Mouse (Mus musculus): Measurements from ENCODE around the gene Slc16a3. TPM values are rescaled to one million over a fixed set of nuclear protein-coding genes. Genes with fewer than 3 reads are reported as not detected.

Slc16a3 gene
- polyA plus RNA-seq, 1 experiment from 2014 or later: 12.7 TPM

DNA sequence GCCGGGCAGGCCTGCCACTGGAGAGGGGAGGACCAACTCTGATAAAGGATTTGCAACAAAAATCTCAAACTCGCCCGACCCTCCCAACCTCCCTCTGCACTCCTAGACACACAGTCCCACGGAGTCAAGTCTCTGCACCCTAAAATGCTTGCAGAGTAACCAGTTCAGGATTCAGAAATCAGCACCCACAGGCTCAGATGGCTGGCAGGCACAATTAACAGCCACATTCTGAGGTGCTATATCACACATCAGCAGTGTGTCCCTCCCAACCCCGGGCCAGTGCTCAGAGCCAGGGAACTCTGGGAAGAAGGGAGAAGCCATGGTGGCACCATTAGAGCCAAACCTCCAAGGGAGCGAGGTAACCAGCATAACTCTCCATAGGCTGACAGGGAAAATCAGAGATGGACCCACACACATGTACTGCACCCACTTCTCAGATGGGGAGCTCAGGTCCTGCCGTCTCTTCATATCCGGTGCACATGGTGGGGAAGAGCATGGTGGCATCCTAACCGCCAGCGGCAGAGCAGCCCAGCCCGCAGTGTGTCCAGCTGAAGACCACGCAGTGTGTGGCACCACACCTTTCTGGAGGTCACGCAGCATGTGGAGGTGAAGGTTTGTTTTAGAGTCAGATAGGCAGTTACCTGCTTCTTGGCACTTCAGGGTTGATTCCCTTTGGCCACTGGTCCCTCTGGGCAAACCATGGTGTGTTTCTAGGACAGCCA, 13.9 kb downstream of the Slc16a3 start:
- Histone ChIP-seq H3K9me3 (no peaks in the 10 kb centered on the region), H3K27ac (replicated peaks) (no peak overlapping the region), H3K36me3 (peaks cover 90% of the 10 kb centered on the region), H3K4me1 (replicated peaks) (peaks cover 6% of the 10 kb centered on the region), H3K4me2 (no peak overlapping the region), H3K9ac (no peak overlapping the region), H3K4me3 (no peak overlapping the region), H3K27me3 (no peaks in the 10 kb centered on the region)
- no peak for ATAC-seq (ENCODE audit: low read depth)
- 92% methylated on average over 13 of the region's 13 CpGs for WGBS

- 95% methylated on average over 7 of the region's 7 CpGs for WGBS
- H3K4me3 ChIP-seq: no peak overlapping the region
- ATAC-seq (ENCODE audit: low read depth): no peak
- no peak overlapping the region for H3K4me2 ChIP-seq
- H3K36me3 ChIP-seq: peaks cover 90% of the 10 kb centered on the region
- no peak overlapping the region for H3K9ac ChIP-seq
- no peaks in the 10 kb centered on the region for H3K9me3 ChIP-seq
- H3K27ac ChIP-seq (replicated peaks): no peak overlapping the region
- peaks cover 6% of the 10 kb centered on the region for H3K4me1 ChIP-seq (replicated peaks)
- H3K27me3 ChIP-seq: no peaks in the 10 kb centered on the region
These were observed 14.6 kb downstream of the Slc16a3 start for GRCm38 (mm10) chr11:120962909-120963308.

GRCm38 (mm10) chr11:120964195-120965157, 16.2 kb downstream of the Slc16a3 start:
- WGBS: 79% methylated on average over 10 of the region's 10 CpGs
- no peak overlapping the region for H3K27ac ChIP-seq (replicated peaks)
- H3K4me2 ChIP-seq: no peak overlapping the region
- no peak overlapping the region for H3K4me3 ChIP-seq
- H3K4me1 ChIP-seq (replicated peaks): peaks cover 6% of the 10 kb centered on the region
- no peaks in the 10 kb centered on the region for H3K9me3 ChIP-seq
- no peaks in the 10 kb centered on the region for H3K27me3 ChIP-seq
- no peak overlapping the region for H3K9ac ChIP-seq
- peaks cover 94% of the 10 kb centered on the region for H3K36me3 ChIP-seq
- no peak for ATAC-seq (ENCODE audit: low read depth)

DNA sequence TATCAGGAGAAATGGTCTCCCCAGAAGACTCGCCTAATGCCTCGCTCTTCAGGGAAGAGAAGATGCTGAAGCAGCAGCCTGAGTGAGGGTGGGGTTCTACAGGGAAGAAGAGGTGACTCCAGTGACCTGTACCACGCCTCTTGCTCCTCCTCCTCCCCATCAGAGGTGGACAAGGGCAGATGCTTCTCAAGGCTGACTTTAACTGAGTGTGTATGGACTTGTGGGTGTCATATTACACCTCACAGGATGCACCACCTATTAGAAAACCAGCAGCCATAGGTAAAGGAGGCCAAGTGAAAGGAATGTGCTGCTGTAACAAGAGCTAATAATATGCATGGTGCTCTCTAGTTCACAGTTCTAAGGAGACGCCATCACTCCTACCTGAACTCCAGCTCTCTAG, 17.3 kb downstream of the Slc16a3 start:
- peaks cover 98% of the 10 kb centered on the region for H3K36me3 ChIP-seq
- no peaks in the 10 kb centered on the region for H3K27me3 ChIP-seq
- no peak for ATAC-seq (ENCODE audit: low read depth)
- no peak overlapping the region for H3K27ac ChIP-seq (replicated peaks)
- no peaks in the 10 kb centered on the region for H3K9me3 ChIP-seq
- no peak overlapping the region for H3K4me2 ChIP-seq
- no peak overlapping the region for H3K4me3 ChIP-seq
- H3K9ac ChIP-seq: no peak overlapping the region
- H3K4me1 ChIP-seq (replicated peaks): peaks cover 6% of the 10 kb centered on the region
- WGBS: 90% methylated on average over 4 of the region's 4 CpGs

DNA sequence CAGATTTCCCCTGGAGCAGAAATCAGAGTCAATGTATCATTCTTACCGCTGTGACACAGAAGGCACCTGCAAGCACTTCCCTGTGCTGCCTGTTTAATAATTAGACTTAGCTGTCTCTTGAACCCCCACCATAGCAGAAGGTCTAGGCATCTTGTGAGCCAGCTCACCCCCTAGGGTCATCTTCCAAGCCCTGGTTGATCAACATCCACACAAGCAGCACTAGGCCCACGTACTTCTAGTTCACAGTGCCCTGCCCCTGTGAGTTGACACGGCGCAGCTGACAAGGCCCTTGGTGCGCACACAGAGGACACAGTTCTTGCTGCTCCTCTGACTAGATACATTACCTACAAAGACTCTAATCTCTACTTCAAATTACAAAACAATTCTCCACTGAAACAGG, 21.5 kb downstream of the Slc16a3 start:
- Histone ChIP-seq H3K27ac (replicated peaks) (no peak overlapping the region), H3K27me3 (no peaks in the 10 kb centered on the region), H3K9ac (no peak overlapping the region), H3K9me3 (no peaks in the 10 kb centered on the region), H3K4me1 (replicated peaks) (peaks cover 3% of the 10 kb centered on the region), H3K4me2 (no peak overlapping the region), H3K4me3 (no peak overlapping the region), H3K36me3 (peaks cover 100% of the 10 kb centered on the region)
- 90% methylated on average over 5 of the region's 5 CpGs for WGBS
- no peak for ATAC-seq (ENCODE audit: low read depth)

- Histone ChIP-seq H3K27me3 (no peaks in the 10 kb centered on the region), H3K4me3 (no peak overlapping the region), H3K36me3 (peaks cover 98% of the 10 kb centered on the region), H3K27ac (replicated peaks) (no peak overlapping the region), H3K9me3 (no peaks in the 10 kb centered on the region), H3K4me1 (replicated peaks) (no peaks in the 10 kb centered on the region), H3K9ac (no peak overlapping the region), H3K4me2 (no peak overlapping the region)
- 91% methylated on average over 5 of the region's 5 CpGs for WGBS
- no peak for ATAC-seq (ENCODE audit: low read depth)
These were observed 23.0 kb downstream of the Slc16a3 start for GRCm38 (mm10) chr11:120971237-120971636.

GRCm38 (mm10) chr11:120973318-120973717, 25.0 kb downstream of the Slc16a3 start:
- no peaks in the 10 kb centered on the region for H3K27me3 ChIP-seq
- no peak overlapping the region for H3K27ac ChIP-seq (replicated peaks)
- no peak overlapping the region for H3K4me3 ChIP-seq
- no peaks in the 10 kb centered on the region for H3K9me3 ChIP-seq
- H3K36me3 ChIP-seq: peaks cover 95% of the 10 kb centered on the region
- no peak overlapping the region for H3K4me2 ChIP-seq
- WGBS: 85% methylated on average over 6 of the region's 6 CpGs
- ATAC-seq (ENCODE audit: low read depth): no peak
- no peak overlapping the region for H3K9ac ChIP-seq
- peaks cover 4% of the 10 kb centered on the region for H3K4me1 ChIP-seq (replicated peaks)

- Histone ChIP-seq H3K36me3 (peaks cover 84% of the 10 kb centered on the region), H3K27ac (replicated peaks) (no peak overlapping the region), H3K4me1 (replicated peaks) (peaks cover 10% of the 10 kb centered on the region), H3K4me2 (no peak overlapping the region), H3K9me3 (no peaks in the 10 kb centered on the region), H3K9ac (no peak overlapping the region; the same call in 1 of the 2 replicates), H3K4me3 (no peak overlapping the region), H3K27me3 (no peaks in the 10 kb centered on the region)
- WGBS: 90% methylated on average over 8 of the region's 8 CpGs
- no peak for ATAC-seq (ENCODE audit: low read depth)
These were observed 31.6 kb downstream of the Slc16a3 start for GRCm38 (mm10) chr11:120979711-120980426.

GRCm38 (mm10) chr11:120980427-120981035, 32.3 kb downstream of the Slc16a3 start:
- H3K36me3 ChIP-seq: peaks cover 80% of the 10 kb centered on the region
- H3K9me3 ChIP-seq: no peaks in the 10 kb centered on the region
- peaks cover 13% of the 10 kb centered on the region for H3K4me1 ChIP-seq (replicated peaks)
- no peaks in the 10 kb centered on the region for H3K27me3 ChIP-seq
- ATAC-seq (ENCODE audit: low read depth): no peak
- no peak overlapping the region for H3K4me2 ChIP-seq
- H3K4me3 ChIP-seq: no peak overlapping the region
- H3K27ac ChIP-seq (replicated peaks): no peak overlapping the region
- WGBS: 84% methylated on average over 9 of the region's 9 CpGs
- no peak overlapping the region for H3K9ac ChIP-seq

DNA sequence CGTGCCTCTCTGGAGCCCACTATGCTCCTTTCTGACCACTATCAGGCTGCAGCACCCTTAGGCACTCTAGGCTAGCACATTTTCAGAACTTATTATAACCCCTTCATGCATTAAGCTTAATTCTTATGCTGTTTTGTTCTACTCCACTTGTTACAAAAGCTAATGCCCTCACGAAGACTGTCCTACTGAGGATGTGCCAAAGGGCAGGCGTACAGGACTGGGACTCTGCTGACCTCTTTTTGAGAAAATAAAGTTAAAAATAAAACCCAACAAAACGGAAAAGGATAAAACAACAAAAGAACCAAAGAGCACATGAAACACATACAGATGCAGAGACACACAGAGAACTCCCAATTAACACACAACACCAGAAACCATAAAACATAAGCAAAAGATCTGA, 33.4 kb downstream of the Slc16a3 start:
- Histone ChIP-seq H3K27ac (replicated peaks) (no peak overlapping the region), H3K4me3 (no peak overlapping the region), H3K27me3 (no peaks in the 10 kb centered on the region), H3K4me1 (replicated peaks) (peaks cover 19% of the 10 kb centered on the region), H3K36me3 (peaks cover 82% of the 10 kb centered on the region), H3K9me3 (no peaks in the 10 kb centered on the region), H3K9ac (no peak overlapping the region), H3K4me2 (no peak overlapping the region)
- no peak for ATAC-seq (ENCODE audit: low read depth)
- WGBS: 91% methylated on average over 4 of the region's 4 CpGs

DNA sequence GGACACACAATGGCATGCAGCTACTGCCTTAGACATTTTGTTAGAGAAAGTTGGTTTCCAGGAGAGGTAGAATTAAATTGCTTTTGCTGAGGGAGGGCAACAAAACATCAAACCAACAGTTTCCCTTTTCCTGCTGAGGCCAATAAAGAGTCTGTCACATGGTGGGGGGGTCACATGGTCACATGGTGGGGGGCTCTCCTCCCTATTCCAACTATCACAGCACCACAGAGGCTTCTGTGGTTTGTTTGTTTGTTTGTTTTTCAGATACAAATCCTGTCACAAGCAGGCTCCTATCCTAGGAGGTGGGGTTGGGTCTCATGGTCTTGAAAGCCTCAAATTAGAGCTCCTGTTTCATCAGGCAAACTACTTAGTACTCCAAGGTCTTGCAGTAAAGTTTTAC, 34.2 kb downstream of the Slc16a3 start:
- no peak overlapping the region for H3K27ac ChIP-seq (replicated peaks)

More for the DNA sequence above, 34.2 kb downstream of the Slc16a3 start:
- no peaks in the 10 kb centered on the region for H3K27me3 ChIP-seq
- H3K4me2 ChIP-seq: no peak overlapping the region
- H3K4me1 ChIP-seq (replicated peaks): peaks cover 22% of the 10 kb centered on the region
- no peak for ATAC-seq (ENCODE audit: low read depth)
- H3K9ac ChIP-seq: no peak overlapping the region
- no peak overlapping the region for H3K4me3 ChIP-seq
- H3K36me3 ChIP-seq: peaks cover 74% of the 10 kb centered on the region
- no peaks in the 10 kb centered on the region for H3K9me3 ChIP-seq
